Mouse (Mus musculus) MEL (cell line): Measurements from ENCODE around the gene Fbxw4. TPM values are rescaled to one million over a fixed set of nuclear protein-coding genes. Genes with fewer than 3 reads are reported as not detected.

Experiments
- DNase-seq: peaks from one replicate; pipeline ENCODE4 v3.0.0; 2011; ENCODE audit warnings: low read depth, low spot score
- H3K27ac ChIP-seq: 2 replicates; pipeline ENCODE4 v1.5.1; 2012; ENCODE audit warnings: low read depth, mild to moderate bottlenecking, control low read depth, low read length, moderate library complexity; ENCODE audit not compliant: control insufficient read depth
- H3K27me3 ChIP-seq, 2 experiments: fragments of 150-350 bp in 1 of 2; sonication (generic) in 1 of 2; 2 replicates each; pipeline ENCODE4 v1.6.1; 2012; ENCODE audit warnings: low read length in 2 of 2, mild to moderate bottlenecking in 2 of 2, improper control_type of control experiment in 1 of 2, moderate library complexity in 1 of 2; ENCODE audit not compliant: insufficient read depth in 2 of 2, control insufficient read depth in 1 of 2
- H3K36me3 ChIP-seq, 2 experiments: 2 replicates each; pipeline ENCODE4 v1.6.1; 2012 to 2014; ENCODE audit warnings: low read length in 2 of 2, improper control_type of control experiment in 1 of 2, inconsistent platforms in 1 of 2, mild to moderate bottlenecking in 1 of 2; ENCODE audit not compliant: insufficient read depth in 2 of 2, control insufficient read depth in 1 of 2
- H3K4me1 ChIP-seq, 2 experiments: fragments of 150-350 bp in 1 of 2; sonication (generic) in 1 of 2; 2 replicates each; pipeline ENCODE4 v1.6.1; 2012; ENCODE audit warnings: low read length in 2 of 2, improper control_type of control experiment in 1 of 2, mild to moderate bottlenecking in 1 of 2; ENCODE audit not compliant: insufficient read depth in 2 of 2, control insufficient read depth in 1 of 2
- H3K4me3 ChIP-seq, 2 experiments: fragments of 150-350 bp in 1 of 2; sonication (generic) in 1 of 2; 2 replicates each; pipeline ENCODE4 v1.5.1; 2012; ENCODE audit warnings: low read depth in 2 of 2, low read length in 2 of 2, mild to moderate bottlenecking in 2 of 2, moderate library complexity in 2 of 2, control low read depth in 1 of 2, improper control_type of control experiment in 1 of 2; ENCODE audit not compliant: control insufficient read depth in 1 of 2, insufficient read depth in 1 of 2
- H3K79me2 ChIP-seq: 2 replicates; pipeline ENCODE4 v1.6.1; 2012; ENCODE audit warnings: mild to moderate bottlenecking, low read length, moderate library complexity; ENCODE audit not compliant: control insufficient read depth, poor library complexity, insufficient read depth
- H3K9ac ChIP-seq: 2 replicates; pipeline ENCODE4 v1.6.1; 2012; ENCODE audit warnings: low read depth, mild to moderate bottlenecking, control low read depth, low read length, moderate library complexity; ENCODE audit not compliant: control insufficient read depth, poor library complexity, severe bottlenecking
- H3K9me3 ChIP-seq: fragments of 150-350 bp; sonication (generic); replicated peaks from 2 replicates; pipeline ENCODE4 v1.6.1; 2012; ENCODE audit warnings: mild to moderate bottlenecking, low read length, improper control_type of control experiment, moderate library complexity; ENCODE audit not compliant: insufficient read depth
- BHLHE40 ChIP-seq: IDR thresholded peaks from 2 replicates; pipeline ENCODE4 v1.6.1; 2012; ENCODE audit warnings: low read depth, mild to moderate bottlenecking, inconsistent platforms, low read length, improper control_type of control experiment, borderline replicate concordance
- CHD1 ChIP-seq: IDR thresholded peaks from 2 replicates; pipeline ENCODE4 v1.6.1; 2012; ENCODE audit warnings: low read depth, mild to moderate bottlenecking, inconsistent platforms, low read length, improper control_type of control experiment
- CHD2 ChIP-seq: IDR thresholded peaks from 2 replicates; pipeline ENCODE4 v1.6.1; 2011; ENCODE audit warnings: low read length, improper control_type of control experiment
- CTCF ChIP-seq, 3 experiments: IDR thresholded peaks in 2 of 3; conservative IDR thresholded peaks in 1 of 3; 2 replicates each; pipeline ENCODE4 v1.5.1; 2011 to 2012; ENCODE audit warnings: low read length in 3 of 3, low read depth in 2 of 3, mild to moderate bottlenecking in 2 of 3, improper control_type of control experiment in 1 of 3, inconsistent platforms in 1 of 3, mixed read lengths in 1 of 3, moderate library complexity in 1 of 3; ENCODE audit not compliant: control insufficient read depth in 1 of 3, insufficient read depth in 1 of 3, poor library complexity in 1 of 3, severe bottlenecking in 1 of 3
- E2F4 ChIP-seq: IDR thresholded peaks from 2 replicates; pipeline ENCODE4 v1.6.1; 2011; ENCODE audit warnings: low read depth, low read length, improper control_type of control experiment, borderline replicate concordance
- EP300 ChIP-seq, 2 experiments: IDR thresholded peaks; 2 replicates each; pipeline ENCODE4 v1.6.1; 2011; ENCODE audit warnings: improper control_type of control experiment in 2 of 2, low read length in 2 of 2, low read depth in 1 of 2, mild to moderate bottlenecking in 1 of 2
- ETS1 ChIP-seq: IDR thresholded peaks from 2 replicates; pipeline ENCODE4 v1.6.1; 2012; ENCODE audit warnings: low read depth, mild to moderate bottlenecking, inconsistent platforms, low read length, improper control_type of control experiment, moderate library complexity
- GATA1 ChIP-seq: IDR thresholded peaks from 2 replicates; pipeline ENCODE4 v1.6.1; 2011; ENCODE audit warnings: low read depth, low read length, improper control_type of control experiment
- HCFC1 ChIP-seq: IDR thresholded peaks from 2 replicates; pipeline ENCODE4 v1.6.1; 2012; ENCODE audit warnings: low read depth, mild to moderate bottlenecking, inconsistent platforms, low read length, improper control_type of control experiment, moderate library complexity
- JUND ChIP-seq: IDR thresholded peaks from 2 replicates; pipeline ENCODE4 v1.6.1; 2011; ENCODE audit warnings: low read depth, mild to moderate bottlenecking, improper control_type of control experiment, low read length
- KAT2A ChIP-seq: conservative IDR thresholded peaks from 2 replicates; pipeline ENCODE4 v1.6.1; 2012; ENCODE audit warnings: low read depth, low read length, improper control_type of control experiment, inconsistent platforms
- MAFK ChIP-seq: IDR thresholded peaks from 2 replicates; pipeline ENCODE4 v1.6.1; 2011; ENCODE audit warnings: low read depth, mild to moderate bottlenecking, low read length, improper control_type of control experiment, borderline replicate concordance
- MAZ ChIP-seq: IDR thresholded peaks from 2 replicates; pipeline ENCODE4 v1.6.1; 2012; ENCODE audit warnings: low read depth, mild to moderate bottlenecking, inconsistent platforms, low read length, improper control_type of control experiment
- MEF2A ChIP-seq: IDR thresholded peaks from 2 replicates; pipeline ENCODE4 v1.6.1; 2014; ENCODE audit warnings: low read depth, mild to moderate bottlenecking, inconsistent platforms, low read length, improper control_type of control experiment; ENCODE audit not compliant: poor library complexity, insufficient replicate concordance, severe bottlenecking; ENCODE audit errors: extremely low read depth
- MXI1 ChIP-seq: IDR thresholded peaks from 2 replicates; pipeline ENCODE4 v1.6.1; 2011; ENCODE audit warnings: mild to moderate bottlenecking, low read depth, low read length, improper control_type of control experiment
- MYC ChIP-seq: IDR thresholded peaks from 2 replicates; pipeline ENCODE4 v1.6.1; 2011; ENCODE audit warnings: low read depth, mild to moderate bottlenecking, low read length, improper control_type of control experiment, moderate library complexity
- NELFE ChIP-seq: IDR thresholded peaks from 2 replicates; pipeline ENCODE4 v1.6.1; 2011; ENCODE audit warnings: low read depth, low read length, improper control_type of control experiment
- POLR2A ChIP-seq, 2 experiments: IDR thresholded peaks; 2 replicates each; pipeline ENCODE4 v1.6.1; 2011 to 2012; ENCODE audit warnings: low read length in 2 of 2, mild to moderate bottlenecking in 2 of 2, control low read depth in 1 of 2, improper control_type of control experiment in 1 of 2, low read depth in 1 of 2, moderate library complexity in 1 of 2; ENCODE audit not compliant: control insufficient read depth in 1 of 2, insufficient read depth in 1 of 2, poor library complexity in 1 of 2
- POLR2AphosphoS2 ChIP-seq: IDR thresholded peaks from 2 replicates; pipeline ENCODE4 v1.6.1; 2011; ENCODE audit warnings: low read length, improper control_type of control experiment
- POLR2AphosphoS5 ChIP-seq: IDR thresholded peaks from 2 replicates; pipeline ENCODE4 v1.6.1; 2012; ENCODE audit warnings: low read depth, borderline replicate concordance, mild to moderate bottlenecking, inconsistent platforms, low read length, moderate library complexity, mixed read lengths
- RCOR1 ChIP-seq: IDR thresholded peaks from 2 replicates; pipeline ENCODE4 v1.6.1; 2012; ENCODE audit warnings: low read depth, mild to moderate bottlenecking, inconsistent platforms, low read length, improper control_type of control experiment
- SIN3A ChIP-seq: IDR thresholded peaks from 2 replicates; pipeline ENCODE4 v1.6.1; 2012; ENCODE audit warnings: low read length, improper control_type of control experiment, inconsistent platforms
- SMC3 ChIP-seq: IDR thresholded peaks from 2 replicates; pipeline ENCODE4 v1.6.1; 2011; ENCODE audit warnings: low read depth, low read length, improper control_type of control experiment
- TBP ChIP-seq: IDR thresholded peaks from 2 replicates; pipeline ENCODE4 v1.8.0; 2011; ENCODE audit warnings: low read depth, low read length, improper control_type of control experiment
- TCF12 ChIP-seq: IDR thresholded peaks from 2 replicates; pipeline ENCODE4 v1.6.1; 2014; ENCODE audit warnings: low read depth, mild to moderate bottlenecking, inconsistent platforms, low read length, improper control_type of control experiment, moderate library complexity
- USF2 ChIP-seq, 2 experiments: IDR thresholded peaks; 2 replicates each; pipeline ENCODE4 v1.6.1; 2011 to 2012; ENCODE audit warnings: improper control_type of control experiment in 2 of 2, low read length in 2 of 2, borderline replicate concordance in 1 of 2, inconsistent platforms in 1 of 2, low read depth in 1 of 2, mild to moderate bottlenecking in 1 of 2; ENCODE audit not compliant: insufficient read depth in 1 of 2
- ZMIZ1 ChIP-seq: IDR thresholded peaks from 2 replicates; pipeline ENCODE4 v1.6.1; 2012; ENCODE audit warnings: low read depth, mild to moderate bottlenecking, inconsistent platforms, low read length, improper control_type of control experiment, moderate library complexity
- polyA plus RNA-seq, 2 experiments: library from polyadenylated mRNA; stranded (reverse) in 1 of 2; unstranded in 1 of 2; fragments of >175 nt in 1 of 2; fragments of >200 nt in 1 of 2; gene quantifications; 2 replicates each; pipeline versions ENCODE4 v1.2.1 to v1.2.4; 2012; ENCODE audit warnings: low replicate concordance in 2 of 2, low read depth in 1 of 2; ENCODE audit not compliant: insufficient read length in 2 of 2, insufficient read depth in 1 of 2, missing spikeins in 1 of 2
- total RNA-seq: library from RNA; depleted of rRNA; stranded (reverse); fragments of 300-350 nt; gene quantifications from 2 replicates; pipeline ENCODE4 v1.2.3, GENCODE M21; 2012

Fbxw4 gene
- total and polyA plus RNA-seq, 3 experiments = 12.4 to 45.3 TPM; not detected in 1

DNA sequence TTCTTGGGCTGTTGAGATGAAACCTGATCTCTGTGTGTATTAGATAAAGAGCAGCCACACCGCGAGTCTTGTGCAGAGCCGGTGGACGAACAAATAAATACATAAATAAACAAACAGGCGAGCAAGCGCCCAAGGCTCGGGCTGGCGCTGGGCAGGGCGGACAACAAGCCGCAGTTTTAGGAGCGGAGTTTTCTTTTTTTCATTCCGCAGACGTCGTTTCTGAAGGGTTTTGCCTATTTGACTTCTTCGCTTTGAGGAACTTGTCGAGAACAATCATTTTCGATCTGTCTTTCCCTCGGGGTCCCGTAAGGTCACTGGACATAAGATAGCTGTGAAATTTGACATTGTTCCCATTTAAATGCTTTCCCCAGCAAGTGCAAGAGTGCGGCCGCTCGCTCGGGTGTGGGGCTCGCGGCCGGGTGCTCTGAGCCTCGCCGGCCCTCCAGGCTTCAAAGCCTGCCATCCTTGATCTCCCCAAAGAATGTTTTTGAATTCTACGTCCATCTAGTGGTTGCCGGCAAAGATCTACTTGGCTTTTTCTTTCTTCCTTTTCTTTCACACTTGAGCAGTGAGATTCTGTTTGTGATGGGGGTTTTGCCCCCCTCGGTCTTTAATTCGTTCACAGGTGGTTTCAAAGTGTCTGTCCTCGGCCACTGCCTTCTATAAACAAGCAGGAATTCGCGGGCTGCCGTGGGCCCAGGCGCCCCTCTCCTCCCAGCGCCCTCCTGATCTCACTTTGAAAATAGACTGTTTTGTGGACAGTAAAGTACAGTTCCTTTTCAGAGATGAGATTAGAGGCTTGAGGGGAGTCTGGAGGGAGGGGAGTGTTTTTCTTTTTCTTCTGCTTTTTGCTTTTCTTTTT is 15.8 kb upstream of the Fbxw4 start:
- peaks cover 9 to 12% of the 10 kb centered on the region in 2 experiments for H3K27me3 ChIP-seq
- H3K4me3 ChIP-seq = peak overlapping the region; percentile 50 to 88
- DNase-seq = peak; percentile 76
- TF ChIP-seq HCFC1 (peak; percentile 40; the same call in 1 of the 2 replicates), CHD1 (peak; percentile 78; the same call in 1 of the 2 replicates), POLR2AphosphoS2 (no peak), BHLHE40 (peak; percentile 84; the same call in 1 of the 2 replicates), MEF2A (no peak), POLR2AphosphoS5 (no peak), RCOR1 (no peak), SMC3 (0 out of 2 replicates have a peak, but pooled peaks have one; percentile 12), GATA1 (peak; percentile 71), KAT2A (no peak), ZMIZ1 (peak; percentile 28; the same call in 1 of the 2 replicates), MAZ (peak; percentile 86; the same call in 1 of the 2 replicates), E2F4 (0 out of 2 replicates have a peak, but pooled peaks have one; percentile 55), CTCF (IDR thresholded peaks at IDR 0.05 in 2 of 3, conservative IDR thresholded peaks at IDR 0.05 in 1 of 3; ENCODE audit: control insufficient read depth in 1 of 3, insufficient read depth in 1 of 3, low read depth in 2 of 3, low read length in 3 of 3, poor library complexity in 1 of 3, severe bottlenecking in 1 of 3) (peak in 1 of 3 experiments; percentile 4; a peak in 1 of 6 replicates), MYC (0 out of 2 replicates have a peak, but pooled peaks have one; percentile 21), TBP (0 out of 2 replicates have a peak, but pooled peaks have one; percentile 11), MXI1 (peak; percentile 29; the same call in 1 of the 2 replicates), SIN3A (peak; percentile 57), CHD2 (no peak), POLR2A (IDR thresholded peaks at IDR 0.05; ENCODE audit: control insufficient read depth in 1 of 2, insufficient read depth in 1 of 2, low read depth in 1 of 2, low read length in 2 of 2, poor library complexity in 1 of 2) (no peak; a peak in 1 of 4 replicates), JUND (no peak), USF2 (IDR thresholded peaks at IDR 0.05; ENCODE audit: borderline replicate concordance in 1 of 2, insufficient read depth in 1 of 2, low read depth in 1 of 2, low read length in 2 of 2) (no peak), ETS1 (peak; percentile 52), TCF12 (peak; percentile 48), MAFK (no peak), EP300 (IDR thresholded peaks at IDR 0.05; ENCODE audit: low read depth in 1 of 2, low read length in 2 of 2) (peak; percentile 37 to 62), NELFE (peak; percentile 46)
- peak overlapping the region; percentile 66 for H3K9ac ChIP-seq
- no peaks in the 10 kb centered on the region for H3K9me3 ChIP-seq
- H3K27ac ChIP-seq = peak overlapping the region; percentile 27
- H3K79me2 ChIP-seq = no peaks in the 10 kb centered on the region
- peaks cover 0 to 11% of the 10 kb centered on the region in 2 experiments; a peak in 2 of 4 replicates for H3K36me3 ChIP-seq
- H3K4me1 ChIP-seq = peaks cover 2 to 8% of the 10 kb centered on the region in 2 experiments; a peak in 3 of 4 replicates
